Mouse (Mus musculus) embryonic facial prominence, embryonic 15.5 days (tissue): ENCODE results near the gene Gm21969. TPM values are rescaled to one million over a fixed set of nuclear protein-coding genes. Genes with fewer than 3 reads are reported as not detected.
A peak's percentile ranks its signal among the peaks of the same experiment; 100 is the strongest.

ENCODE experiments used
- ATAC-seq: fragments of 200-750 bp; cut with Nextera tagmentation; 2 replicates; pipeline ENCODE4 v1.8.0; 2017; ENCODE audit warnings: low read depth, moderate TSS enrichment; ENCODE audit not compliant: insufficient number of reproducible peaks, low FRiP score, low TSS enrichment
- H3K27ac ChIP-seq: fragments of 300-500 bp; sonication (generic); replicated peaks from 2 replicates; pipeline ENCODE4 v1.5.1; 2015; ENCODE audit warnings: mild to moderate bottlenecking, inconsistent platforms
- H3K27me3 ChIP-seq: fragments of 300-500 bp; sonication (generic); 2 replicates; pipeline ENCODE4 v1.6.1; 2015; ENCODE audit warnings: inconsistent platforms
- H3K36me3 ChIP-seq: fragments of 300-500 bp; sonication (generic); 2 replicates; pipeline ENCODE4 v1.6.1; 2015; ENCODE audit warnings: mild to moderate bottlenecking, inconsistent platforms
- H3K4me1 ChIP-seq: fragments of 300-500 bp; sonication (generic); 2 replicates; pipeline ENCODE4 v1.6.1; 2015; ENCODE audit warnings: inconsistent platforms
- H3K4me2 ChIP-seq: fragments of 300-500 bp; sonication (generic); replicated peaks from 2 replicates; pipeline ENCODE4 v1.6.1; 2015; ENCODE audit warnings: mild to moderate bottlenecking, inconsistent platforms
- H3K4me3 ChIP-seq: fragments of 300-500 bp; sonication (generic); replicated peaks from 2 replicates; pipeline ENCODE4 v1.5.1; 2015; ENCODE audit warnings: mild to moderate bottlenecking, inconsistent platforms
- H3K9ac ChIP-seq: fragments of 300-500 bp; sonication (generic); 2 replicates; pipeline ENCODE4 v1.6.1; 2015; ENCODE audit warnings: inconsistent platforms
- H3K9me3 ChIP-seq: fragments of 300-500 bp; sonication (generic); replicated peaks from 2 replicates; pipeline ENCODE4 v1.6.1; 2016; ENCODE audit warnings: inconsistent platforms
- WGBS: fragments of 180-500 bp; shearing (Covaris S2); methylation state at CpG from one replicate; pipeline ENCODE4 v1.1.7; 2015; 5-methylcytosine and 5-hydroxymethylcytosine counted together
- polyA plus RNA-seq: library from polyadenylated mRNA; unstranded; fragments of >200 nt; fragmentation: Nextera tagmentation; extraction: Ambion mirVana; gene quantifications from 2 replicates; pipeline ENCODE4 v1.2.1, GENCODE M21; 2015

Gene Gm21969
- polyA plus RNA-seq, 1 experiment from 2014 or later = not detected

DNA sequence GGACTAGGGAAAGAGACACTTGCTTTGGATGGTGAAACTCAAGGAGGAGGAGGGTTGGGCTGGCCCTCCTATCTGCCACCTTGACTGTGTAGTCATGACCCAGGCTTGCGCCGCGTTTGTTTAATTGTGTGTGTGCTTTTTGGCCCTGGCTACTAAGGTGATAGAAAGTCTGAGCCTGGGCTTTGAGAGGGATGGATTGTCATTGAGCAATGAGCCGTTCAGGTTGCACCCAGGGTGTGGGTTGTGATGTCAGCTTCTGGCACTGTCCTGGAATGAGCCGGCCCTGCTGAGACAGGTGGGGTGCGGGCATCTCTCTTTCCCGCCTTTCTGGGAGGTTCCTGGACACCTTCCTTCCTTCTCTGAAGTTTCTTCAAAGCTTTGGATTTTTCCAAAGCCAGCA, 26.0 kb upstream of the Gm21969 start:
- Histone ChIP-seq H3K9ac (no peak overlapping the region), H3K9me3 (no peaks in the 10 kb centered on the region), H3K27me3 (no peaks in the 10 kb centered on the region)

DNA sequence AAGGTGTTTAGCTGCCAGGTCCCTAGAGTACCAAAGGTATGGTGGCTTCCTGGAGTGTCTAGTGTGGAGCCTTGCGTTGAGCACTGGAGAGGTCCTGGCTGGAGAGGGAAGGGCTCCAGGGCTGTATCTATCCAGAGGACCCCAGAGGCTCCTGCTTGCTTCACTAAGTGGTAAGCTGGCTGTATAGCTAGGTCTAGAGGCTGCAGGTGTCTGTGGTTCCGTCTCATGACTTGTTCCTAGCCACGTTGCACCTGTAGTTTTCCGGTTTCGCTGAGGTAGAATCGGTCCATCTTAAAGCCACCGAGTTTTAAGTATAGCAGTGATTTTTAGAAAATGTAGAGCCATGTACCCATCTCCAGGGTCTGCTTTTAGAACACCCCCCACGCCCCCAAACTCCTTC, 24.6 kb upstream of the Gm21969 start:
- Histone ChIP-seq H3K4me1 (peaks cover 87% of the 10 kb centered on the region), H3K4me2 (no peak overlapping the region)

More for the DNA sequence above, 26.0 kb upstream of the Gm21969 start:
- ATAC-seq = no peak
- Histone ChIP-seq H3K4me1 (peaks cover 73% of the 10 kb centered on the region), H3K4me3 (peak overlapping the region; percentile 86; the same call in 1 of the 2 replicates), H3K36me3 (no peaks in the 10 kb centered on the region), H3K4me2 (peak overlapping the region; percentile 96), H3K27ac (no peak overlapping the region)
- WGBS = 79% methylated on average over 7 of the region's 7 CpGs

DNA sequence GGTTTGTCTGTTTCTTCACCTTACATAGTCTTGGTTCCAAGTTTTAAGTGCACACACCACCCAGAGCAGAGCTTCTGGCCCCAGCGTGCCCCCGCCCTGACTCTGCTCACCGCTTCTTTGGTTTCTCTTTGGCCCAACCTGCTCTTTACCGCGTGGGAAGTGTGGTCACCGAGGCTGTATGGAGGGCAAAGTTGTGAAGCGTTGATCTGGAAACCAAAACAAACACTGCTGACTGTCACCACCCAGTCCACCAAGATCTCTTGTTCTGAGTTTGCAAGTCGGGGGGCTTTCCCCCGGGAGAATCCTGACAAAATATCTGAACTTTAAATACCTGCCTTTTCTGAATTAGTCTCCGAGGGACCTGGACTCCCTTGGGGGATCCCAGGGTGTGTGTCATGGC, 24.0 kb upstream of the Gm21969 start:
- Histone ChIP-seq H3K9ac (no peak overlapping the region), H3K9me3 (no peaks in the 10 kb centered on the region), H3K4me3 (no peak overlapping the region), H3K27ac (no peak overlapping the region), H3K36me3 (no peaks in the 10 kb centered on the region), H3K4me2 (0 out of 2 replicates have a peak overlapping the region, but pooled peaks have one; percentile 8), H3K27me3 (no peaks in the 10 kb centered on the region), H3K4me1 (peaks cover 88% of the 10 kb centered on the region)
- ATAC-seq = no peak
- whole genome bisulfite sequencing = 44% methylated on average over 10 of the region's 10 CpGs

More for the DNA sequence above, 24.6 kb upstream of the Gm21969 start:
- no peak overlapping the region for H3K27ac ChIP-seq
- no peaks in the 10 kb centered on the region for H3K9me3 ChIP-seq
- WGBS = 85% methylated on average over 8 of the region's 8 CpGs
- H3K9ac ChIP-seq = no peak overlapping the region
- no peaks in the 10 kb centered on the region for H3K36me3 ChIP-seq
- no peak overlapping the region for H3K4me3 ChIP-seq
- no peaks in the 10 kb centered on the region for H3K27me3 ChIP-seq
- ATAC-seq = no peak

DNA sequence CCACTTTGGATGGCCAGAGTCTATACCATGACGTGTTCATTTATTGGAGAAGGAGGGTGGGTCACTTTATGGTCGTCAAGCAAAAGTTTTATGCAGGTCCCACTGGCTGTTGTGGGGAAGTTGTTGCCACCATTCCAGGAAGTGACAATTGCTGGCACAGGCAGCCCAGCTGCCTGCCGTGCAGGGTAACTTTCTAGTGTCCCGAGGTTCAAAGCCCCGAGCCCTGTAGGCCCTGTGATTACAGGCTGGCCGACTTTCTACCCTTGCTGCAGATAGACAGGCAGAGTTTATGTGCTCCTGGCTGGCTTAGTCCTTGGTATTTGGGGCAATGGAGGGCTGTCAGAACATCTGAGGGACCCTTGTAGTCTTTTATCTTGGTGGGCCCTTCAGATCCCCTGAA, 23.5 kb upstream of the Gm21969 start:
- no peaks in the 10 kb centered on the region for H3K9me3 ChIP-seq
- no peak overlapping the region for H3K4me3 ChIP-seq
- H3K27ac ChIP-seq = peak overlapping the region; percentile 92
- no peak overlapping the region for H3K9ac ChIP-seq
- H3K4me1 ChIP-seq = peaks cover 91% of the 10 kb centered on the region
- H3K36me3 ChIP-seq = no peaks in the 10 kb centered on the region
- H3K4me2 ChIP-seq = no peak overlapping the region
- WGBS = 46% methylated on average over 6 of the region's 6 CpGs
- ATAC-seq = no peak
- H3K27me3 ChIP-seq = no peaks in the 10 kb centered on the region

DNA sequence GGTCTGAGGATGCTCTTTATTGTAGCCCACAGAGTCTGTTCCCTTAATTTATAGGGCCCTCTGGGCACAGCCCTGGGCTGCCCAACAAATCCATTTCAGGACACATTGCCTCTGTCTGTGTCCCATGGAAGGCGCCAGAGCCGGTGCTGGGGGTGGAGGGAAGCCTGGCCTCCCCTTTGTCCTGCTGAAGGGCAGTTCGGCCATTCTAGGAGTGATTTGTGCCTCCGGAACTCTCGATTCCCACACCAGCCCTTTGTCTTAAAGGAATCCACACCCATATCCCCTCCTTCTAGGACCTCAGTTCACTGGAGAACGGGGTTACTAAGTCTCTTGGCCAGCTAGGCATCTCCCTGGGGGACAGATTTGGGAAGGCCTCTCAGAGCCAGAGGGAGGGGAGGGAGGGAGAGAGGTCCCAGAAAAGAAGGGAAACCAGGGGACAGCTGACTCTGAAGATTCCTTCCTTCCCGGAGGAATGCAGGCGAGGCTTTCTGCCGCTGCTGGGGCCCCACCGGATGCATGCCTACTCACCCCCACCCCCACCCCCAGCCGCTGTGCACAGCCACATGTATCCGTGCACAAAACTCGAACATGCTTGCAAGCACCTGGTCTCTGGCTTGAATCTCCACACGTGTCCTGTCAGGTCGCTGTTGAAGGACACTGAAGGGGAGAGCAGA, 22.2 kb upstream of the Gm21969 start:
- no peaks in the 10 kb centered on the region for H3K9me3 ChIP-seq
- WGBS = 2% methylated on average over 15 of the region's 15 CpGs
- peak overlapping the region; percentile 2; the same call in 1 of the 2 replicates for H3K9ac ChIP-seq
- H3K27ac ChIP-seq = peak overlapping the region; percentile 92
- H3K4me3 ChIP-seq = peak overlapping the region; percentile 15
- H3K4me2 ChIP-seq = peak overlapping the region; percentile 43
- peak; percentile 62 for ATAC-seq
- peaks cover 91% of the 10 kb centered on the region for H3K4me1 ChIP-seq
- H3K36me3 ChIP-seq = no peaks in the 10 kb centered on the region
- H3K27me3 ChIP-seq = no peaks in the 10 kb centered on the region

DNA sequence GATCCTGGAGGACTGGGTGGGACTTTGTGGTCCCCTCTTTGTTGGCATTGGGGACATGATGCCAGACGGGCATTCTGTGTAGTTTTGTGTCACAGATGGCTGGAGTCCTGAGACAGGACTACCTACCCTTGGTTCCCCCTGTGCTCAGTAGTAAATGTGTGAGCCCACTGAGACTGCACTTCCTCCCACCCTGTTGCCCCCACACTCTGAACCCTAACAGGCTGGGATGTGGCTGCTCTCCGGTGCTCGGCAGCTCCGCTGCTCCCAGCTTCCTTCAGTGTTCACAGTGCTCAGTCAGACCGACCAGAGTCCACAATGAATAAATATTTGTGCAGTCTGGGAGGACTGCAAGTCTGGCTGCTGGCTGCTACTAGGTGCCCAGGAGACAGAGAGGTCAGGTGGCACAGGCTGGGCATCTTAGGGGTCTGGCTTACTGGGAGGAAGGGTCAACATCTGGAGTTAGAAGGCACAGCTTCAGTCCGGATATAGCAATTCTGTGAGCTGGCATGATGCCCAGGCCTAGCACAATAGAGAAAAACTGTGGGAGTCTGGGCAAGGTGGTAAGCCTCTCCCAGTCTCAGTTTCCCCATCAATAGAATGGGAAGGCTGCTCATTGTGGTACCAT, 21.4 kb upstream of the Gm21969 start:
- 0 out of 2 replicates have a peak, but pooled peaks have one; percentile 5 for ATAC-seq
- peaks cover 84% of the 10 kb centered on the region for H3K4me1 ChIP-seq
- H3K4me2 ChIP-seq = peak overlapping the region; percentile 43
- H3K9me3 ChIP-seq = no peaks in the 10 kb centered on the region
- H3K27me3 ChIP-seq = no peaks in the 10 kb centered on the region
- peak overlapping the region; percentile 2; the same call in 1 of the 2 replicates for H3K9ac ChIP-seq
- H3K36me3 ChIP-seq = no peaks in the 10 kb centered on the region
- peak overlapping the region; percentile 15 for H3K4me3 ChIP-seq
- 21% methylated on average over 6 of the region's 6 CpGs for WGBS
- peak overlapping the region; percentile 92 for H3K27ac ChIP-seq

DNA sequence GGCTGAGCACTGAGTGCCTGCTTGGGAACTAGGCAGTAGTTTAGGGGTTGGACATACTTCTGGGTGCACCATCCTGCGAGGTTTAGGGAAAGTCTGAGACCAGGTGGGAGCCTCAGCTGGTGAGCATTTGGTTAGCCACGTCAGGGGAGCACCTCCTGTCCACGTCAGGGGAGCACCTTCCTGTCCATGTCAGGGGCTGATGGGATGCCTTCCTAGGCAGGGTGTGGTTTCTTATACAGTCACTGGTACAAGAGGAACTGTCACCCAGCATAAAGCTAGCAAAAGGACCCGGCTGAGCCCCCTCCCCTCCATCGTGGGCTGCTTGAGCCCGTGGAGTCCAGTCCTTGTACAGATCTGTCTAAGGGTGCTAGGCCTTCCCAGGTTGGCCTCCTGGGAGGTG, 20.6 kb upstream of the Gm21969 start:
- Histone ChIP-seq H3K27ac (peak overlapping the region; percentile 35; the same call in 1 of the 2 replicates), H3K9me3 (no peaks in the 10 kb centered on the region), H3K9ac (no peak overlapping the region), H3K4me1 (peaks cover 78% of the 10 kb centered on the region), H3K27me3 (no peaks in the 10 kb centered on the region), H3K4me3 (no peak overlapping the region), H3K36me3 (no peaks in the 10 kb centered on the region), H3K4me2 (no peak overlapping the region)
- 69% methylated on average over 6 of the region's 6 CpGs for WGBS
- no peak for ATAC-seq

DNA sequence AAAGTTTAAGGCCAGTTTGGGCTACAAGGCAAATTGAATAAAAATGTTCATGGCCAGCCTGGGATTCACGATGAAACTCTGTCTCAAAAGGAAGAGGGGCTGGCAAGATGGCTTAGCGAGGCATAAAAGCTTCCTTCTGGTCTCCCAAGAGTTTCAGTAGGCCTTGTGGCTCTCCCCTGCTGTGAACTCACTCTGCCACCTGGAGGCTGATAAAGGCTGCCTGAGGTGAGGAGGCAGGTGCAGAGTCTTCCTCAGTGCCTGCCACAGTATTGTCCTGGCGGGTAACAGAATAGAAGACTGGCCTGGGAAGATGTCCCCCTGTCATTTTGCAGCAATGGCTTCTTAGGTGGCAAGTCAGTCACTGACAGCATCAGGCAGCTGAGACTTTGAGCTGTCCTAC, 20.1 kb upstream of the Gm21969 start:
- no peaks in the 10 kb centered on the region for H3K27me3 ChIP-seq
- H3K36me3 ChIP-seq = no peaks in the 10 kb centered on the region
- H3K27ac ChIP-seq = peak overlapping the region; percentile 35
- no peak overlapping the region for H3K4me2 ChIP-seq
- no peak for ATAC-seq
- 52% methylated on average over 3 of the region's 3 CpGs for WGBS
- H3K9ac ChIP-seq = no peak overlapping the region
- H3K4me1 ChIP-seq = peaks cover 79% of the 10 kb centered on the region
- H3K4me3 ChIP-seq = no peak overlapping the region
- H3K9me3 ChIP-seq = no peaks in the 10 kb centered on the region

DNA sequence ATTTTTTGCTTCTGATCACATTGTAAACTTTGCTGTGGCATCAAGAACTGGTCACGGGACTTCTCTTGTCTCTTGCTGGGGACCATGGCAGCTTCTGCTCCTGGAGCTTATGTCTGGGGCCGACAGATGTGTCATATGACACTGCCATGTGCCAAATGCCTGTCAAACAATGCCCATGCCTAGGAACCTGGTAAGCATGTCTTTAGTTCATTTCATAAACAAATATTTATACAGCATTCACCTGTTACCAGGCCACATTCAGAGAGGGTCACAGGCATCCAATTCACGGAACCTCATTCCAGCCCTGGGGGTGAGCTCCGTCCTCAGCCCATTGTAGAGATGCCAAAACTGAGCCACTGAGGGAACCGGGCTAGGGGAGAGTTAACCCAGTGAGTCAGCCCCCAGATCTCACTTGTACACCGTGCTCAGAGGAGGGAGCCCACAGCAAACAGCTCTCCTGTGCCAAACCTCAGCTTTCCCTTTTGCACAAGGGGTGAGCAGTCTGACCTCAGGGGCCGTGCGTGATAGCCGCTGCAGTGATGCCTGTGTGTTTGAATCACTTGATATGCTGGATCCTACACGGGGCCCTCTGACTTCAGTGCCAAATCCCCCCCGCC, 19.2 kb upstream of the Gm21969 start:
- Histone ChIP-seq H3K36me3 (no peaks in the 10 kb centered on the region), H3K27me3 (no peaks in the 10 kb centered on the region), H3K27ac (no peak overlapping the region), H3K4me1 (peaks cover 72% of the 10 kb centered on the region), H3K9ac (no peak overlapping the region), H3K9me3 (no peaks in the 10 kb centered on the region), H3K4me3 (no peak overlapping the region), H3K4me2 (no peak overlapping the region)
- ATAC-seq = no peak
- WGBS = 71% methylated on average over 11 of the region's 11 CpGs

DNA sequence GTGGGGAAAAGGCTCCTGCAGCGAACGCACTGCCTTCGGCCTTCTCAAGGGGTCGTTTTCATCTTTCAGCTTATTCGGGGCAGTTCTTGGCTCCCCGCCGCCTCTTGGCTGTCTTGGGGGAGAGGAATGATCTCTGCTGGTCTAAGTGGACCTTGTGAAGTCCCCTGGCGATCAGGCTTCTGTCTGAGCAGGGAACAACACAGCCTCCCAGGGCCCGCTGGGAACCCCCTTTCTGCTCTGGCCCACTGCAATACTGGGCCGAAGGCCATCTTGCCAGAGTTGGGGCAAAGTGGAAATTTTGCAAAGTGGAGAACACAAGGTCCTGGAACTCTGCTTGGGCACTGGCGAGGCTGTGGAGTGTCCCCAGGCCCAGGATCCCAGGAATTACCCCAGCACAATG, 18.3 kb upstream of the Gm21969 start:
- Histone ChIP-seq H3K4me3 (no peak overlapping the region), H3K4me2 (no peak overlapping the region), H3K27ac (no peak overlapping the region), H3K9me3 (no peaks in the 10 kb centered on the region), H3K36me3 (no peaks in the 10 kb centered on the region), H3K4me1 (peaks cover 67% of the 10 kb centered on the region), H3K27me3 (no peaks in the 10 kb centered on the region), H3K9ac (no peak overlapping the region)
- WGBS = 79% methylated on average over 11 of the region's 11 CpGs
- no peak for ATAC-seq

DNA sequence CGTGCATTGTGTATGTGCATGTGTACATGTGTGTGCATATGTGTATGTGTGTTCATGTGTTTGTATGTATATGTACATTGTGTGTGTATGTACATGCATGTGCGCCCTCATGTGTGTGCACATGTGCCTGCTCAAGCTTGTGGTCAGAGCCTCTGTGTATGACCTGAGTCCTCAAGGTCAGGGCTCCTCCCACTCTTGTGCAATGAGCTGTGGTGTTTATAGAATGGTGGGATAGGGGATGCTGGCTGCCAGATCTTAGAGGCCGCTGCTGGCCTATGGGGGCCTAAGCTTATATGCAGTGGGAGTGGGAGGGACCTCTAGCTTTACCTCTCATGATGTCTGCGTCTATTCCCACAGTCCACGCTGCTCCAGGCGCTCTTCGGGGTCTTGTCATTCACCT, 17.3 kb upstream of the Gm21969 start:
- H3K4me1 ChIP-seq = peaks cover 67% of the 10 kb centered on the region
- ATAC-seq = no peak
- no peaks in the 10 kb centered on the region for H3K36me3 ChIP-seq
- no peak overlapping the region for H3K4me3 ChIP-seq
- H3K9me3 ChIP-seq = no peaks in the 10 kb centered on the region
- no peak overlapping the region for H3K27ac ChIP-seq
- H3K27me3 ChIP-seq = no peaks in the 10 kb centered on the region
- WGBS = 86% methylated on average over 7 of the region's 7 CpGs
- no peak overlapping the region for H3K9ac ChIP-seq
- H3K4me2 ChIP-seq = no peak overlapping the region
